Mouse (Mus musculus) liver, embryonic 14.5 days (tissue): Measurements from ENCODE around the gene Prdm9. TPM values are rescaled to one million over a fixed set of nuclear protein-coding genes. Genes with fewer than 3 reads are reported as not detected.
A peak's percentile ranks its signal among the peaks of the same experiment; 100 is the strongest.

ENCODE experiments used
- ATAC-seq: fragments of 200-750 bp; cut with Nextera tagmentation; 2 replicates; pipeline ENCODE4 v1.8.0; 2017; ENCODE audit warnings: moderate number of reproducible peaks, mild to moderate bottlenecking, moderate library complexity; ENCODE audit not compliant: insufficient read depth
- DNase-seq, 3 experiments: peaks; one replicate each; pipeline ENCODE4 v3.0.0-alpha.2; 2012 to 2013; ENCODE audit warnings: low read depth in 3 of 3, low spot score in 3 of 3
- H3K27ac ChIP-seq: fragments of 300-500 bp; sonication (generic); 2 replicates; pipeline ENCODE4 v1.5.1; 2014; ENCODE audit warnings: moderate library complexity, mild to moderate bottlenecking, control low read depth, inconsistent platforms
- H3K27me3 ChIP-seq: fragments of 300-500 bp; sonication (generic); 2 replicates; pipeline ENCODE4 v1.6.1; 2014; ENCODE audit warnings: mild to moderate bottlenecking, low read length, moderate library complexity; ENCODE audit not compliant: control insufficient read depth, insufficient read depth
- H3K36me3 ChIP-seq: fragments of 300-500 bp; sonication (generic); replicated peaks from 2 replicates; pipeline ENCODE4 v1.6.1; 2014; ENCODE audit warnings: low read depth; ENCODE audit not compliant: control insufficient read depth, insufficient read depth
- H3K4me1 ChIP-seq, 2 experiments: fragments of 200-500 bp in 1 of 2; fragments of 300-500 bp in 1 of 2; sonication (generic) in 1 of 2; replicated peaks; 2 replicates each; pipeline ENCODE4 v1.6.1; 2012 to 2014; ENCODE audit warnings: antibody characterized with exemption in 1 of 2, inconsistent platforms in 1 of 2, low read length in 1 of 2; ENCODE audit not compliant: control insufficient read depth in 2 of 2, insufficient read depth in 2 of 2
- H3K4me2 ChIP-seq: fragments of 300-500 bp; sonication (generic); 2 replicates; pipeline ENCODE4 v1.6.1; 2014; ENCODE audit warnings: low read depth, mild to moderate bottlenecking, control low read depth, moderate library complexity
- H3K4me3 ChIP-seq, 2 experiments: fragments of 200-500 bp in 1 of 2; fragments of 300-500 bp in 1 of 2; sonication (generic) in 1 of 2; 2 replicates each; pipeline ENCODE4 v1.5.1; 2012 to 2014; ENCODE audit warnings: low read depth in 2 of 2, low read length in 2 of 2, mild to moderate bottlenecking in 2 of 2, control low read depth in 1 of 2, inconsistent platforms in 1 of 2, moderate library complexity in 1 of 2; ENCODE audit not compliant: insufficient read depth in 1 of 2
- H3K9ac ChIP-seq: fragments of 300-500 bp; sonication (generic); replicated peaks from 2 replicates; pipeline ENCODE4 v1.6.1; 2014; ENCODE audit warnings: mild to moderate bottlenecking, control low read depth, moderate library complexity
- H3K9me3 ChIP-seq: fragments of 300-500 bp; sonication (generic); 2 replicates; pipeline ENCODE4 v1.6.1; 2016; ENCODE audit warnings: low read length, mixed read lengths; ENCODE audit not compliant: control insufficient read depth
- CTCF ChIP-seq: IDR thresholded peaks from 2 replicates; pipeline ENCODE4 v1.5.1; 2016; ENCODE audit warnings: antibody characterized with exemption, low read depth, control low read depth
- EP300 ChIP-seq: IDR thresholded peaks from 2 replicates; pipeline ENCODE4 v1.6.1; 2016; ENCODE audit warnings: antibody characterized with exemption, low read depth
- WGBS: fragments of 180-500 bp; shearing (Covaris S2); extraction: QIAGEN DNeasy Blood & Tissue Kit; methylation state at CpG from one replicate; pipeline ENCODE4 v1.1.7; 2014; ENCODE audit not compliant: insufficient replicate concordance; 5-methylcytosine and 5-hydroxymethylcytosine counted together
- polyA plus RNA-seq, 2 experiments: library from polyadenylated mRNA; depleted of rRNA in 1 of 2; stranded (reverse) in 1 of 2; unstranded in 1 of 2; fragments of >200 nt; fragmentation: Nextera tagmentation in 1 of 2; extraction: Ambion mirVana in 1 of 2; gene quantifications; 2 replicates each; pipeline versions ENCODE4 v1.2.1 to v1.2.3; 2012 to 2014

The Prdm9 gene
- polyA plus RNA-seq, 2 experiments: 0.11 to 0.64 TPM

DNA sequence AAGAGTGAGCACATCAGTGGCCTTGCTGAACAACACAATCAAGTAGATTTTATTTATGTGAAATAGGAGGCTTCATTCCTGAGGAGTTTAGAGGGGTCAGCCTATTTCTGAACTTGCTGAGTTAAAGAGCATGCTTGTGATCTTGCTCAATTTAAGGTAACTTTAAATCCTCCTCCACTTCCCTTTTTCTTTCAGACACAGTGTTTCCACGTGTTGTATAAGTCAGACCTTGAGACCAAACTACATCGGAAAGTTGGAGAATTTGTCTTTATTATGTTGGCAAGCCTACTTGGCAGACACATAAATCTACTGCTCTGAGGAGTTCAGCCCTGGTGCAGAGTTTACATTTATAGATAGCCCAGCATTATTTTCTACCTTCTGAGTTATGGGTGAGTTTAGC is 35.3 kb downstream of the Prdm9 start:
- ATAC-seq: no peak
- no peak overlapping the region for H3K9ac ChIP-seq
- H3K9me3 ChIP-seq: no peaks in the 10 kb centered on the region
- H3K27ac ChIP-seq: no peak overlapping the region
- TF ChIP-seq EP300: no peak
- H3K27me3 ChIP-seq: no peaks in the 10 kb centered on the region
- 48% methylated on average over 2 of the region's 2 CpGs for WGBS
- H3K4me2 ChIP-seq: no peak overlapping the region
- no peak overlapping the region for H3K4me3 ChIP-seq
- no peak for DNase-seq
- peaks cover 4% of the 10 kb centered on the region for H3K36me3 ChIP-seq
- H3K4me1 ChIP-seq: peaks cover 6 to 11% of the 10 kb centered on the region in 2 experiments; a peak in 3 of 4 replicates

DNA sequence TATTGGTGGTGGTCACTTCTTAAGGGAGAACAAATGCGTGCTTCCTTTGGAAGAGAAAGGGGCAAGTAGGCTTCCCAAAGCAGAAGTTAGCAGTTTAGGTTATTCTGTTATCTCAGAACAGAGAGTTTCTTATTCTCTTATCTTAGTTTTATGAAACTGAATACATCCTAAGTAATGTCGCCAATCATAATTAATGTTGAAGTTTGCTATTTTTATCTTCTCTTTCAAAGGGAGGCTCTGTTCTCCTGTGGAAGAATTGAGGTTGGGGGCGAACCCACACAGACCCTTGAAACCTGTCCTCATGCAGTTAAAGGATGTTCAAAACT is 36.4 kb downstream of the Prdm9 start:
- Histone ChIP-seq H3K4me3 (peak overlapping the region; percentile 86 to 88), H3K4me2 (peak overlapping the region; percentile 97), H3K4me1 (peaks cover 6 to 11% of the 10 kb centered on the region in 2 experiments; a peak in 3 of 4 replicates), H3K9ac (peak overlapping the region; percentile 72), H3K36me3 (peaks cover 4% of the 10 kb centered on the region), H3K27ac (peak overlapping the region; percentile 77), H3K27me3 (no peaks in the 10 kb centered on the region), H3K9me3 (no peaks in the 10 kb centered on the region)
- TF ChIP-seq EP300 (no peak), CTCF (no peak)
- WGBS: 19% methylated on average over 3 of the region's 3 CpGs
- ATAC-seq (no peak), DNase-seq (no peak)

DNA sequence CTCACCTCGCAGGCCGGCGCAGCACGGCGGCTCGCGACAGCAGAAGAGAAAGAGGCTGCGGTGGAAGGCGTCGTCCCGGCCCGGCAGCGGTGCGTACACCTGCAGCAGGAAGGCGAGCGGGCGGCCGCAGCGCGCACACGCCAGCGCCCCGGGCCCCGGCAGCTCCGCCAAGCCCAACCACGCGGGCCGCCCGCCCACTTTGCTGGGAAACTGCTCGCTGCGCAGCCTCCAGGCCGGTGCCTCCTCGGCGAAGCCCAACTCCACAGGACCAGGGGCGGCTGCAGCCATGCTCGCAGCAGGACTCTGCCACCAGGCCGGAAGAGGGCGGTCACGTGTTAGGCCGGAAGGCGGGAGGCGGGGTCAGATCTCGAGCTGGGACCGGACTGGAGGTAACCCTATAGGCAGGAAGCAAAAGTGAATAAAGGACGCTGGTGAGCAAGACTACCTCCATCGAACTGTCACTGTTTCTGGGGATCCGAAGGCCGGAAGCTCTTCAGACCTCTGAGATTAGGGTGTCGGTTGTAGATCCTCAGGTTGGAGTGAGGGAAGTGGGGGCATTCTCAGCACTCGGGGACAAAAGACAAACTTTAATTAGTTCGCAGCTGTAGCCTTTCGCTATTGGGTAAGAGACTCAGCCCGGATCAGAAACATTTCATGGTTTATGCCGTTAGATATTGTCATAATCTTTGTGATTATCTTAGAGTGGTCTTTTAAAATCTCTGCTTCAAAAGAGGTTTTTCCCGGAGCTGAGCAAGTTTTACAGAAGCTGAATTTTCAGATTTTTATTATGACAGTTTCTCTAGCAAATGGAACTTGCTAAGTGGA is 37.0 kb downstream of the Prdm9 start, which contains the start of gene Pdcd2:
TSS of gene Pdcd2 (minus strand) at position 316 of the 825 bp plus-strand sequence.
- H3K4me1 ChIP-seq: peaks cover 6 to 11% of the 10 kb centered on the region in 2 experiments; a peak in 3 of 4 replicates
- no peak for TF ChIP-seq EP300
- peak; percentile 70 for TF ChIP-seq CTCF
- H3K9ac ChIP-seq: peak within 1 kb of the TSS; percentile 86
- H3K27me3 ChIP-seq: no peaks in the 10 kb centered on the region
- DNase-seq: peak; percentile 87 to 91 (median 89)
- peaks cover 9% of the 10 kb centered on the region for H3K36me3 ChIP-seq
- peak within 1 kb of the TSS; percentile 77 for H3K27ac ChIP-seq
- peak within 1 kb of the TSS; percentile 97 for H3K4me2 ChIP-seq
- under 1% methylated on average over 50 of the region's 55 CpGs for WGBS
- H3K4me3 ChIP-seq: peak within 1 kb of the TSS; percentile 86 to 88
- peak; percentile 100 for ATAC-seq
- H3K9me3 ChIP-seq: no peaks in the 10 kb centered on the region

DNA sequence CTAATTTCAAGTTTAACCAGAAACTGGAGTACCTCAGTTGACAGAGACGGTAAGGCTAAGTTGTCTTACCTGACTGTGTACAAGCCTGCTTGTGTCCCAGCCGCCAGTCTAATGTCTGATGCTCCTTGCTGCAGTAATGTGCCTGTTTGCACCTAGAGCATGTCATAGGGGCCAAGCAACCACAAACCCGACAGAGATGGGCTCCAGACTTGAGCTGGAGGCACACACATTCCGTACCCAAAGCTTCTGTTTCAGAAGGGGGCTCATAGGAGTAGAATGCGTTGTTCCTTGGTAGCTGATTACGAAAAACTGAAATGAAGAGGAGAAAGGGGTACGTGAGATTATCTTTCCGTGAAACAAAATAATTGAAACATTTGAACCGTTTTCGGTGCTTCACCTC is 37.9 kb downstream of the Prdm9 start:
- peak overlapping the region; percentile 97 for H3K4me2 ChIP-seq
- no peaks in the 10 kb centered on the region for H3K9me3 ChIP-seq
- 9% methylated on average over 10 of the region's 10 CpGs for WGBS
- ATAC-seq: no peak
- H3K9ac ChIP-seq: peak overlapping the region; percentile 86
- H3K27me3 ChIP-seq: no peaks in the 10 kb centered on the region
- H3K27ac ChIP-seq: no peak overlapping the region
- DNase-seq: no peak
- peaks cover 6 to 11% of the 10 kb centered on the region in 2 experiments; a peak in 3 of 4 replicates for H3K4me1 ChIP-seq
- H3K4me3 ChIP-seq: peak overlapping the region; percentile 86 to 88
- H3K36me3 ChIP-seq: peaks cover 17% of the 10 kb centered on the region
- no peak for TF ChIP-seq EP300
- no peak for TF ChIP-seq CTCF

DNA sequence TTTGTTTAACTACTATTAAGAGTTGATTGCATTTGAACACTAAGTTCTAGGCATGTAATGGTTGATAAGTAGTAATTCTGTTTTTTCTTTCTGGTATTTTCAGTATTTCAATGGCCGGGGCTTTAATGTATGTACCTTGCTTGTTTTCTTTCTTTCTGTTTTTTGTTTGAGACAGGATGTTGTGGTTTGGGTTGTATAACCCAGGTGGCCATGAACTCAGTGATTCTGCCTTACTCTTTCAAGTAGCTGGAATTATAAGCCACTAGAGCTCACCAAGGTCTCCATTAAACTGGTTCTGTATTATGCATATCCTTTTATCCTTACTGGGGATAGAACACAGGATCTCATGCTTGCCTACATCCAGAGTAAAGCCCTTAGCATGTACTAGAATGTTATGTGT is 45.4 kb downstream of the Prdm9 start:
- Histone ChIP-seq H3K4me3 (no peak overlapping the region), H3K9ac (no peak overlapping the region), H3K27me3 (no peaks in the 10 kb centered on the region), H3K4me2 (no peak overlapping the region), H3K9me3 (no peaks in the 10 kb centered on the region), H3K27ac (no peak overlapping the region), H3K36me3 (peaks cover 72% of the 10 kb centered on the region), H3K4me1 (no peaks in the 10 kb centered on the region)
- DNase-seq (no peak), ATAC-seq (no peak)
- WGBS: 86% methylated on average over 1 of the region's 1 CpGs
- no peak for TF ChIP-seq EP300
- no peak for TF ChIP-seq CTCF
